Mouse (Mus musculus): ENCODE results near the gene Igdcc4.
"Not testable (repeated sequence)": the region's sequence is repeated elsewhere in the genome, so short reads cannot be mapped to it uniquely, and the experiment has no call there.

Igdcc4 gene

GRCm38 (mm10) chr9:65100991-65101685 lies at the start of gene Igdcc4:
TSS of gene Igdcc4 (plus strand) at chr9:65101486.
- no peak for DNase-seq (ENCODE audit: low read depth)

GRCm38 (mm10) chr9:65064251-65064650 lies 37.0 kb upstream of the Igdcc4 start:
- no peak for DNase-seq (ENCODE audit: low read depth)

- DNase-seq (ENCODE audit: low read depth) = no peak
Measured at GRCm38 (mm10) chr9:65070587-65070986, 30.7 kb upstream of the Igdcc4 start.

- DNase-seq (ENCODE audit: low read depth) = no peak
Measured at GRCm38 (mm10) chr9:65073555-65073954, 27.7 kb upstream of the Igdcc4 start.

GRCm38 (mm10) chr9:65074251-65074650 lies 27.0 kb upstream of the Igdcc4 start:
- DNase-seq (ENCODE audit: low read depth) = no peak

- no peak for DNase-seq (ENCODE audit: low read depth)
Measured at GRCm38 (mm10) chr9:65074855-65075493, 26.3 kb upstream of the Igdcc4 start.

- no peak for DNase-seq (ENCODE audit: low read depth)
Measured at GRCm38 (mm10) chr9:65077536-65077935, 23.8 kb upstream of the Igdcc4 start.

GRCm38 (mm10) chr9:65080141-65080540 lies 21.1 kb upstream of the Igdcc4 start:
- DNase-seq (ENCODE audit: low read depth) = not testable (repeated sequence)

- no peak for DNase-seq (ENCODE audit: low read depth)
Measured at GRCm38 (mm10) chr9:65083075-65083765, 18.1 kb upstream of the Igdcc4 start.

GRCm38 (mm10) chr9:65084198-65084807 lies 17.0 kb upstream of the Igdcc4 start:
- DNase-seq (ENCODE audit: low read depth) = no peak

GRCm38 (mm10) chr9:65085270-65085669 lies 16.0 kb upstream of the Igdcc4 start:
- DNase-seq (ENCODE audit: low read depth) = no peak

- no peak for DNase-seq (ENCODE audit: low read depth)
Measured at GRCm38 (mm10) chr9:65086801-65087200, 14.5 kb upstream of the Igdcc4 start.

GRCm38 (mm10) chr9:65087490-65087889 lies 13.8 kb upstream of the Igdcc4 start:
- DNase-seq (ENCODE audit: low read depth) = no peak

GRCm38 (mm10) chr9:65094237-65094636 lies 7.0 kb upstream of the Igdcc4 start:
- no peak for DNase-seq (ENCODE audit: low read depth)

- no peak for DNase-seq (ENCODE audit: low read depth)
Measured at GRCm38 (mm10) chr9:65101686-65102376, 545 bp downstream of the Igdcc4 start.

GRCm38 (mm10) chr9:65102377-65103172 lies 1.3 kb downstream of the Igdcc4 start:
- DNase-seq (ENCODE audit: low read depth) = no peak

- DNase-seq (ENCODE audit: low read depth) = no peak
Measured at GRCm38 (mm10) chr9:65103173-65103752, 2.0 kb downstream of the Igdcc4 start.

GRCm38 (mm10) chr9:65106821-65107220 lies 5.5 kb downstream of the Igdcc4 start:
- DNase-seq (ENCODE audit: low read depth) = no peak

- DNase-seq (ENCODE audit: low read depth) = no peak
Measured at GRCm38 (mm10) chr9:65107893-65108292, 6.6 kb downstream of the Igdcc4 start.

GRCm38 (mm10) chr9:65109132-65110072 lies 8.1 kb downstream of the Igdcc4 start:
- peak; percentile 36 for DNase-seq (ENCODE audit: low read depth)

Data from fibroblast of lung, adult 2 months (primary cell).